Mouse (Mus musculus): ENCODE data around the gene Gpr87.

DNA sequence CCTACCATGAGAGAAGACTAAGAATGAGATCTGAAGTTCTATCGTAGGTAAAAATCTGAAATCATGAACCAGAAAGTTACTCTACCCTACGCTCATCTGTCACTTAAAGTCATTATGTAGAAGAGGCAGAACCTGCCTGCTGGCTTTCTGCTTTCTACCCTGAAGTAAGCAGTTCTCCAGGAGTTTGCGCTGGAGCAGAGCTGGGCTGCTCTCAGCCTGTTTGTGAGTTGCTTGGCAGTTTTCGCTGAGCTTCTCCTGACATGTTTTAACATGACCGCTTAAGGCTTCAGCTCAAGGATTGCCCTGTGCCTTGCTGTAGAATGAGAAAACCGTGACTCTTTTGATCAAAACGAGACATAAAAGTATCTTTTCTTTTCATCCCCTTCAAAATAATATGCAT, 805 bp downstream of the Gpr87 start:
- TF ChIP-seq CTCF (IDR thresholded peaks at IDR 0.05; ENCODE audit: extremely low read depth, insufficient read depth, insufficient read length, insufficient replicate concordance) (no peak), POLR2A (IDR thresholded peaks at IDR 0.05; ENCODE audit: low read depth, low read length) (no peak)
